Mouse (Mus musculus) MN1 (cell line): Measurements from ENCODE around the gene Epop.

Experiments used
- DNase-seq: peaks from one replicate; pipeline ENCODE4 v3.0.0-alpha.2; 2016; ENCODE audit warnings: low spot score

The Epop gene

DNA sequence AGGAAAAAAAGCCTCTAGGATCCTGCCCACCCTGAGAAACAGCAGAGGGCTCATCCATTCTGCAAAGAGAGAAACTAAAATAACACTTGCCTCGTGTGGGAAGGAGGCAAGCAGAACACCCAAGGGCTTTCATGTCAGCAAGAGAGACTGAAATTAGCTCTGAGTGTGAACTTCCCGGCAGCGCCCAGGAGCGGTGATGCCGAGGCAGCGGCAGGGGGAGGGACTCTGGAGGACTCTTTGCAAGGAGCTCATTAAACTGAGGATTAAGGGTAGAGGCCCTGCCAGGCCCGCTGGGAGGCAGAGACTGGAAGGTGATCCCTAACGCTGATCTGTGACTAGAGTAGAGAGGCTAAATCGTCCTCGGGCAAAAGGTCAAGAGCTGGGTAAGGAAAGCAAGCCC lies 40.3 kb downstream of the Epop start:
- no peak for DNase-seq

DNA sequence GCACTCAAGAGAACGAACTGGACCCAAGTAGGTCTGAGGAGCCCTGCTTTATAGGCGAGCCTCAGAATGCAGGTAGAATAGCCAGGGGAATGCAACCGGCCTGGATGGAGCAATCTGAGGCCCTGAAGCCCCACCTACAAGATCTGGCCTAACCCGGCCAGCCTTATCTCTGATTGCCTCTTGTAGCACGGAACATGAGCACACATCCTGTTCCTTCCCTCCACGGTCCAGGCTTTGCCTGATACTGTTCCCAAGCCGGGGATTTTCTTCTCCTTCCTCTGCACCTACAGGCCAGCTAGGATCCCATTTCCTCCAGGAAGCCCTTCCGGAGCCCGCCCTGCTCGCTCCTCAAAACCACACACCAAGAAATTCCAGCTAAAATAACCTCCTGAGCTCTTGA lies 43.6 kb downstream of the Epop start:
- no peak for DNase-seq

DNA sequence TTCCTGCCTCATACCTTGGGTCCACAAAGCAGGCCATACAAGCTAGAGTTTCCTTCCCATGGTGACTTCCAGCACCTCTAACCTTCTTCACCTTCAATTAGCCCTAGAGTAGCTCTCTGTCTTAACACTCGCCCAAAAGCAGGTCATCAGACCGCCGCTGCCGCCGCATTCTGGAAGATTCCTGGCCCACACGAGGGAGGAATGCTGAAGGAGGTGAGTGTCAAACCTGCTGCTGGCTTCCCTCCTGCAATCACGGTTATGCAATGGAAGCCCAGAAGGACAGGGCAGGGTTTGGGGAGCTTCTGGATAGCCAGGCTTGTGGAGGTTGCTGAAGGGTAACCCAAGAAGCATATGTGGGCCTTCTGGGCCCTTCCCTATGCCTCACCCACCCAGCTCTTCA lies 45.0 kb downstream of the Epop start:
- no peak for DNase-seq

DNA sequence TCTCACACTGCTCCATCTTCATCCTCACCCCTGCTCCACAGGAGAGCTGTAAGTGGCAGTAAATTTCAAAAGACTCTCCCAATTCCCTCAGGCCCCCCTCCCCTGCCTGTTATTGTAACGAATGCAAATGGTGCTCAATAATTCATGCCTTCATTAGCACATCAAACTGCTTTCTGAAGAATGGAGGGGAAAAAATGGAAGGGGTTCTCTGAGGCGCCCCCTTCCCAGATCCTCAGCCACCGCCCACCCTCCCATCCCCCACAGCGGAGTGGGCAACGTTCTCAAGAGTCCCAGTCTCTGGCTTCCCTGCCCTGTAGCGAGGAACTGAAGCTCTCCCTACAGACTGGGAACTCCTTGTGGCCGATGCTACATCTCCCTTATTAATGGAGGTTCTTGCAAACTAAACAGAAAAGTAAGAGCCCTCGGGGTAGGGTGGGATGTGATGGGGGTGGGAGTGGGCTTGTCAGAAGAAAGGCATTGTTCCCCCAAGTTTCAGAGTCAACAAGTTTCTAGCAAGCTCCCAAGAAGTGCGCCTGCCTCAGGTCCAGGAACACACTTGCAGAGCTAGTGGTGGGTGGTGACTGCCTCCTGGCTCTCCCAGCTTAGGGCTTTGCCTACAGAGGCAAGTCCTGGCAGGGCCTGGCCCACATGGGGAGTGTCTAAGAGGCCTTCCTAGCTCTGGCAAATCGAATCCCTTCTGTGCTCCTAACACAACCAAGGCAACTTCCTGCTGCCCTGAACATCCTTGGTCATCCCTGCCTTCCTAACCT lies 50.2 kb downstream of the Epop start:
- DNase-seq, result no peak

- DNase-seq, result no peak
These were observed 51.2 kb downstream of the Epop start for GRCm38 (mm10) chr11:97578286-97578685.
